Mouse (Mus musculus): ENCODE data around the gene Ap4e1. TPM values are rescaled to one million over a fixed set of nuclear protein-coding genes. Genes with fewer than 3 reads are reported as not detected.
"Not testable (repeated sequence)": the region's sequence is repeated elsewhere in the genome, so short reads cannot be mapped to it uniquely, and the experiment has no call there.

Ap4e1 gene
- polyA plus RNA-seq, 1 experiment from 2014 or later, result 9.6 TPM

DNA sequence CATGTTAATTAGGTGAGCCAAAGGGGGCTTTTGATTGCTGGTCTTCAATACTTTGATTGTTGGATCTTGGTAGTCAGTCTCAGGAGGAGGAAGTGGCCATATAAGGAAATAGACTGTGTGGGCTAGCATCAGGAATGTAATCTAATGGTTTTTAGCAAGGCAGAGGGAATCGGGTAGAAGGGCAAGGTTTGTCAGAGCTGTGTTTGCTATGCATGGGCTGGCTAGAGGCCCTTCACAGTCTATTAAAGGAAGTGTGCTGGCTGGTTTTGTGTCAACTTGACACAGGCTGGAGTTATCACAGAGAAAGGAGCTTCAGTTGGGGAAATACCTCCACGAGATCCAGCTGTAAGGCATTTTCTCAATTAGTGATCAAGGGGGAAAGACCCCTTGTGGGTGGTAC is 70.5 kb downstream of the Ap4e1 start:
- not testable (repeated sequence) for H3K27me3 ChIP-seq (replicated peaks); H3K4me3 ChIP-seq (replicated peaks); H3K9ac ChIP-seq; H3K9me3 ChIP-seq; H3K36me3 ChIP-seq; ATAC-seq (ENCODE audit: insufficient read depth, low FRiP score, low read depth); H3K4me1 ChIP-seq; H3K27ac ChIP-seq; H3K4me2 ChIP-seq
- 48% methylated on average over 2 of the region's 2 CpGs for WGBS

DNA sequence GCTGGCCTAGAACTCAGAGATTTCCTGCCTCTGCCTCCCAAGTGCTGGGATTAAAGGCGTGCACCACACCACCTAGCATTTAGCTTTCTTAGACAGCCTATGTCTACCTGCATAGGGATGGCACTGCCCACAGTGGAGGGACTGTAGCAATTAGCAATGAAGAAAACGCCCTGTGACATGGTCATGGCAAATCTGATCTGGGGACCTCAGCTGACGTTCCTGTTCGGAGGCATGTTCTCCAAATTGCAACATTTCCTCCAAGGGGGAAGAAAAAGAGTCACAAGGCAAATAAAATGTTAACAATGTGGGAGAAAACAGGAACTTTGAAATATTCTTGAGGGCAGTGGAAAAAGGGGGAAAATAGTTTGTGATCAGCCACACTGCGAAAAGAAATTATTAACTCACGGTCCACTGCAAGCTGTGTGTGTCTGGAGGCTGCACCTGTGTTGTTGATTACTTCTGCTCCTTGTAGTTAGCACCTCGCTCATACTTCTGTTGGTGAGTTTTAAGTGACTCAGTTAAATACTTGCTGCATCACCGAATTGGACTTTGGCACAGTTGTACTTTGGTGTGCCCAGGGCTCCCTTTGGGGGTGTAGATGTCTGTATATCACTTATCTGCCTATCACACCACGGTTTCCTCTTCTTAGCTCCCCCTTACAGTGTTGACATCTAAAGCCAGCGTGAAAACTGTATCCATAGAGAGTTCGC is 71.5 kb downstream of the Ap4e1 start:
- no peaks in the 10 kb centered on the region for H3K9me3 ChIP-seq
- H3K9ac ChIP-seq, result no peak overlapping the region
- no peak overlapping the region; the same call in 1 of the 2 replicates for H3K27ac ChIP-seq
- H3K4me3 ChIP-seq (replicated peaks), result no peak overlapping the region
- WGBS, result 83% methylated on average over 11 of the region's 11 CpGs
- no peak for ATAC-seq (ENCODE audit: insufficient read depth, low FRiP score, low read depth)
- H3K36me3 ChIP-seq, result no peaks in the 10 kb centered on the region
- no peaks in the 10 kb centered on the region for H3K27me3 ChIP-seq (replicated peaks)
- H3K4me1 ChIP-seq, result no peaks in the 10 kb centered on the region
- H3K4me2 ChIP-seq, result no peak overlapping the region

DNA sequence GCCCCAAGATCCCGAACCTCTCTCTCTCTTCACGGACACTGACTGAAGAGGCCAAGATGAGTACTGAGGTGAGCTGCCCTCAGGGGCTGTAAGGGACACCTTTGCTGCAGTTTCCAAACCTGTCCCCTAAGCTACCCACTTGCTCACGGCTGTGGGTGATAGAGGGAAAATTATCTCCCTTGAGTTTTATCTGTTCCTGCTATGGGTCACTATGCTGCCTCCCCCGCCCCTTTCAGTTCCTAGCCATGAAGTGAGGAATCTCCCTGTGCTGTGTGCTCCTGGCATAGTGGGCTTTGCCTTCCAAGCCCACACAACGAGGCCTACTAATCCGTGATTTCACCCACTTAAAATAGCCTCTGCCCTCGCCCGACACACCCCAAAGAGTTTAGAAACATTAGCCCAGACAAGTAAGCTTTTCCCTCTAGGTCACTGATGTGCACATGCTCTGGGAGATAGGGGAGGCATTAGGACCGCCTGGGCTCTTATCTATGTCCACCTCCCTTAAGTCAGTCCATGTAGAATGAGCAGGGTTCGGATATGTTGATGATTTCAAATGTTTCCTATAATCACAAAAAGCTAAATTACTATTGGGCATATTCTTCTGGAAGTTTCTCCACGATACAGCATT is 72.2 kb downstream of the Ap4e1 start:
- Histone ChIP-seq H3K4me3 (replicated peaks) (no peak overlapping the region), H3K27ac (no peak overlapping the region), H3K9me3 (no peaks in the 10 kb centered on the region), H3K36me3 (no peaks in the 10 kb centered on the region), H3K4me1 (no peaks in the 10 kb centered on the region), H3K9ac (no peak overlapping the region), H3K27me3 (replicated peaks) (no peaks in the 10 kb centered on the region), H3K4me2 (no peak overlapping the region)
- WGBS, result 85% methylated on average over 11 of the region's 11 CpGs
- ATAC-seq (ENCODE audit: insufficient read depth, low FRiP score, low read depth), result no peak; the same call in 1 of the 2 replicates

DNA sequence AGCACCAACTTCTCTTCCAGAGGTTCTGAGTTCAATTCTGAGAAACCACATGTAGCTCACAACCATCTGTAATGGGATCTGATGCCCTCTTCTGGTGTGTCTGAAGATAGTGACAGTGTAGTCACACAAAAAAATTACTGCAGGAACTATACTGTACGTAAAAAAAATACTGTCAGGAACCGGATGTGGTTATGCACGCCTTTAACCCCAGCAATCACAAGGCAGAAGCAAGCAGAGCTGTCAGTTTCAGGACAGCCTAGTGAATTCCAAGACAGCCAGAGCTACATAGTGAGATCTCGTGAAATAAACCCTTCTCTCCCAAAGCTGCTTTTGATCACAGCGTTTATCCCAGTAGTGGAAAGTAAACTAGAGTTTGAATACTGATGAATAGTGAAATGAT is 77.7 kb downstream of the Ap4e1 start:
- no peak overlapping the region for H3K27ac ChIP-seq
- H3K4me1 ChIP-seq, result no peaks in the 10 kb centered on the region
- 83% methylated on average over 5 of the region's 5 CpGs for WGBS
- H3K4me2 ChIP-seq, result no peak overlapping the region
- H3K27me3 ChIP-seq (replicated peaks), result no peaks in the 10 kb centered on the region
- H3K4me3 ChIP-seq (replicated peaks), result no peak overlapping the region
- H3K36me3 ChIP-seq, result no peaks in the 10 kb centered on the region
- no peak overlapping the region for H3K9ac ChIP-seq
- no peaks in the 10 kb centered on the region for H3K9me3 ChIP-seq
- ATAC-seq (ENCODE audit: insufficient read depth, low FRiP score, low read depth), result no peak

DNA sequence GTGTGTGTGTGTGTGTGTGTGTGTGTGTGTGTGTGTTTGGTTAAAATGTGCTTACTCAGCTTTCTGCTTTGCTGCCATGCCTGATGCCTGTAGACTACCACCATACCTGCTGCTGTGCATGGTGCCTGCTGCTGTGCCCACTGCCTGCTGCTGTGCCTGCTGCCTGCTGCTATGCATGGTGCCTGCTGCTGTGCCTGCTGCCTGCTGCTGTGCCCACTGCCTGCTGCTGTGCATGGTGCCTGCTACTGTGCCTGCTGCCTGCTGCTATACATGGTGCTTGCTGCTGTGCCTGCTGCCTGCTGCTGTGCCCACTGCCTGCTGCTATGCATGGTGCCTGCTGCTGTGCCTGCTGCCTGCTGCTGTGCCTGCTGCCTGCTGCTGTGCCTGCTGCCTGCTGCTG is 81.6 kb downstream of the Ap4e1 start:
- H3K27me3 ChIP-seq (replicated peaks); H3K4me3 ChIP-seq (replicated peaks); H3K4me2 ChIP-seq; ATAC-seq (ENCODE audit: insufficient read depth, low FRiP score, low read depth); H3K4me1 ChIP-seq; H3K36me3 ChIP-seq; H3K9me3 ChIP-seq; H3K9ac ChIP-seq; H3K27ac ChIP-seq: not testable (repeated sequence)

DNA sequence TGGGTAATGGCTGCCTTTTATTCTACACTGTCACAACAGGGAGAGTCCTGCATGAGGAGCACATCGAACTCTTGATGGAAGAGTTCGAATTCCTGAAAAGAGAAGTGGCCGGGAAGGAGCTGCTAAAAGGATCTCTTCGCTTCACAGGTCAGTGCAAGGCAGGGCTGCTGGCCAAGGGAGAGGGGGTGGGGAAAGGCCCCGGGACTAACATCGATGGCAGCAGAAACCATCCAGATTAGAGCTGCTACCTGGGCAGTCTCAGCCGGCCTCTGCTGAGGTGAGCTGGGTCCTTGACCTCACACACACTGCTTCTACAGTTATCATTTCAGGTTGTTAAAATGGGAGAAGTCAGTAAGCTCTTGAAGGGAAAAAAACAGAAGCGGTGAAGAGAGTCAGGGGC is 83.5 kb downstream of the Ap4e1 start:
- no peak overlapping the region for H3K27ac ChIP-seq
- H3K9ac ChIP-seq, result no peak overlapping the region
- no peaks in the 10 kb centered on the region for H3K27me3 ChIP-seq (replicated peaks)
- no peaks in the 10 kb centered on the region for H3K36me3 ChIP-seq
- no peak overlapping the region for H3K4me2 ChIP-seq
- no peaks in the 10 kb centered on the region for H3K9me3 ChIP-seq
- no peaks in the 10 kb centered on the region for H3K4me1 ChIP-seq
- 63% methylated on average over 8 of the region's 8 CpGs for WGBS
- no peak for ATAC-seq (ENCODE audit: insufficient read depth, low FRiP score, low read depth)
- no peak overlapping the region for H3K4me3 ChIP-seq (replicated peaks)

DNA sequence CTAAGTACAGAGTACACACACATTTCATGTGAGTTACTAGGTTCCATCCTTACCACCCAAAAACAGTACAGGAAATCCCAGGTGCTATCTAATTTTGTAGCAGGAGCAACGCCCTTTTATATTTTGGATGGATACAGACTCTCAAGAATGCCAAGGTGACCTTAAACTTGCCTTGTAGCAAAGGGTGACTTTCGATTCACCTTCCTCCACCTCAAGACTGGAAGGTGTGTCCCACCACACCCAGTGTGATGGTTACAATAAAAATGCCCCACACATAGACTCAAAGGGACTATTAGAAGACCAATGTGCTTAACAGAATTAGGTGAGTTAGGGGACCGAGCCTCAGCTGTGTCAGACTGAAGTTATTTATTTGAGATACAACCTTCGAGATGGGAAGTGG is 100.5 kb downstream of the Ap4e1 start:
- H3K36me3 ChIP-seq, result peaks cover 59% of the 10 kb centered on the region

More for the DNA sequence above, 100.5 kb downstream of the Ap4e1 start:
- Histone ChIP-seq H3K4me3 (replicated peaks) (no peak overlapping the region), H3K27me3 (replicated peaks) (no peaks in the 10 kb centered on the region), H3K4me1 (no peaks in the 10 kb centered on the region), H3K9me3 (no peaks in the 10 kb centered on the region), H3K4me2 (no peak overlapping the region), H3K27ac (no peak overlapping the region), H3K9ac (no peak overlapping the region)
- ATAC-seq (ENCODE audit: insufficient read depth, low FRiP score, low read depth), result no peak
- 92% methylated on average over 4 of the region's 4 CpGs for WGBS

Small RNA genes within 50 kb of the gene (microRNA-seq; reads per million reads assigned to microRNA genes)
- not detected for gene Gm24081

Other genes with a start within 250 kb of the Ap4e1 start
- gene Usp50, start 225.2 kb upstream of the Ap4e1 start, polyA plus RNA-seq (2015; fragmentation: Nextera tagmentation; extraction: Ambion mirVana), result 2.2 and 2.9 TPM in 2 replicates
- 44.4 and 48.2 TPM in 2 replicates for gene Trpm7, start 132.5 kb upstream of the Ap4e1 start, polyA plus RNA-seq (2015; fragmentation: Nextera tagmentation; extraction: Ambion mirVana)
- 48.3 and 48.4 TPM in 2 replicates for gene Sppl2a, start 75.5 kb upstream of the Ap4e1 start, polyA plus RNA-seq (2015; fragmentation: Nextera tagmentation; extraction: Ambion mirVana)
- gene Blvra, start 61.9 kb downstream of the Ap4e1 start, polyA plus RNA-seq (2015; fragmentation: Nextera tagmentation; extraction: Ambion mirVana), result 52.6 and 53.9 TPM in 2 replicates
- 73.9 and 78.8 TPM in 2 replicates for gene Ncaph, start 125.2 kb downstream of the Ap4e1 start, polyA plus RNA-seq (2015; fragmentation: Nextera tagmentation; extraction: Ambion mirVana)
- 28.8 and 29.9 TPM in 2 replicates for gene Itpripl1, start 134.7 kb downstream of the Ap4e1 start, polyA plus RNA-seq (2015; fragmentation: Nextera tagmentation; extraction: Ambion mirVana)
- 1.9 and 2.0 TPM in 2 replicates for gene 1810024B03Rik, start 199.6 kb downstream of the Ap4e1 start, polyA plus RNA-seq (2015; fragmentation: Nextera tagmentation; extraction: Ambion mirVana)
- 40.3 and 47.1 TPM in 2 replicates for gene Snrnp200, start 199.7 kb downstream of the Ap4e1 start, polyA plus RNA-seq (2015; fragmentation: Nextera tagmentation; extraction: Ambion mirVana)
- gene Ciao1, start 239.1 kb downstream of the Ap4e1 start, polyA plus RNA-seq (2015; fragmentation: Nextera tagmentation; extraction: Ambion mirVana), result 52.3 and 61.7 TPM in 2 replicates
- 29.2 and 29.4 TPM in 2 replicates for gene Tmem127, start 239.2 kb downstream of the Ap4e1 start, polyA plus RNA-seq (2015; fragmentation: Nextera tagmentation; extraction: Ambion mirVana)